Mouse (Mus musculus) CH12.LX (cell line): ENCODE data around the gene Lingo3. TPM values are rescaled to one million over a fixed set of nuclear protein-coding genes. Genes with fewer than 3 reads are reported as not detected.

Experiments used
- DNase-seq: peaks from one replicate; pipeline ENCODE4 v3.0.0-alpha.2; 2013; ENCODE audit errors: extremely low read depth
- H3K27ac ChIP-seq: 2 replicates; pipeline ENCODE4 v1.5.1; 2012; ENCODE audit warnings: low read depth, mild to moderate bottlenecking, control low read depth, moderate library complexity; ENCODE audit not compliant: insufficient read depth
- H3K27me3 ChIP-seq: replicated peaks from 2 replicates; pipeline ENCODE3; 2012; ENCODE audit warnings: inconsistent platforms
- H3K36me3 ChIP-seq, 2 experiments: replicated peaks in 1 of 2; 2 replicates each; pipeline versions ENCODE3 to v1.6.1; 2012; ENCODE audit warnings: inconsistent platforms in 1 of 2, low read length in 1 of 2, mild to moderate bottlenecking in 1 of 2, mixed read lengths in 1 of 2, moderate library complexity in 1 of 2; ENCODE audit not compliant: control insufficient read depth in 1 of 2, insufficient read depth in 1 of 2
- H3K4me1 ChIP-seq, 2 experiments: 2 replicates each; pipeline ENCODE4 v1.6.1; 2012; ENCODE audit warnings: inconsistent platforms in 1 of 2, moderate library complexity in 1 of 2; ENCODE audit not compliant: insufficient read depth in 2 of 2, control insufficient read depth in 1 of 2
- H3K4me2 ChIP-seq: 2 replicates; pipeline ENCODE4 v1.6.1; 2012; ENCODE audit warnings: low read depth, mild to moderate bottlenecking, control low read depth; ENCODE audit not compliant: poor library complexity, insufficient read depth, severe bottlenecking
- H3K4me3 ChIP-seq, 3 experiments: fragments of 150-350 bp in 1 of 3; sonication (generic) in 1 of 3; replicated peaks in 1 of 3; 2 replicates each; pipeline versions ENCODE3 to v1.5.1; 2011 to 2012; ENCODE audit warnings: low read depth in 2 of 3, low read length in 2 of 3, mild to moderate bottlenecking in 2 of 3, moderate library complexity in 2 of 3, control low read depth in 1 of 3, improper control_type of control experiment in 1 of 3, inconsistent platforms in 1 of 3, mixed read lengths in 1 of 3; ENCODE audit not compliant: poor library complexity in 1 of 3
- H3K79me2 ChIP-seq: replicated peaks from 2 replicates; pipeline ENCODE4 v1.6.1; 2012; ENCODE audit warnings: mild to moderate bottlenecking, moderate library complexity; ENCODE audit not compliant: control insufficient read depth, poor library complexity, insufficient read depth, severe bottlenecking; ENCODE audit errors: extremely low read depth
- H3K9ac ChIP-seq: 2 replicates; pipeline ENCODE4 v1.6.1; 2012; ENCODE audit warnings: low read depth, mild to moderate bottlenecking, control low read depth, moderate library complexity; ENCODE audit not compliant: insufficient read depth
- H3K9me3 ChIP-seq: replicated peaks from 2 replicates; pipeline ENCODE3; 2012; ENCODE audit warnings: low read length, inconsistent platforms, mixed read lengths
- BHLHE40 ChIP-seq: IDR thresholded peaks from 2 replicates; pipeline ENCODE4 v1.6.1; 2011; ENCODE audit warnings: mild to moderate bottlenecking, low read depth, low read length, improper control_type of control experiment
- GABPA ChIP-seq: IDR thresholded peaks from 2 replicates; pipeline ENCODE4 v1.6.1; 2012; ENCODE audit warnings: low read depth, low read length, improper control_type of control experiment, inconsistent platforms; ENCODE audit not compliant: insufficient replicate concordance
- HCFC1 ChIP-seq: IDR thresholded peaks from 2 replicates; pipeline ENCODE4 v1.6.1; 2012; ENCODE audit warnings: low read depth, mild to moderate bottlenecking, inconsistent platforms, low read length, improper control_type of control experiment
- JUN ChIP-seq: IDR thresholded peaks from 2 replicates; pipeline ENCODE4 v1.6.1; 2011; ENCODE audit warnings: low read depth, mild to moderate bottlenecking, low read length, improper control_type of control experiment, moderate library complexity; ENCODE audit not compliant: insufficient read depth
- MXI1 ChIP-seq: IDR thresholded peaks from 2 replicates; pipeline ENCODE4 v1.6.1; 2011; ENCODE audit warnings: mild to moderate bottlenecking, low read depth, low read length, improper control_type of control experiment
- MYC ChIP-seq: IDR thresholded peaks from 2 replicates; pipeline ENCODE4 v1.6.1; 2011; ENCODE audit warnings: low read depth, mild to moderate bottlenecking, improper control_type of control experiment, low read length
- NRF1 ChIP-seq: IDR thresholded peaks from 2 replicates; pipeline ENCODE4 v1.6.1; 2014; ENCODE audit warnings: low read depth, mild to moderate bottlenecking, inconsistent platforms, low read length, improper control_type of control experiment, moderate library complexity
- RAD21 ChIP-seq: IDR thresholded peaks from 2 replicates; pipeline ENCODE4 v1.6.1; 2011; ENCODE audit warnings: low read depth, mild to moderate bottlenecking, low read length, improper control_type of control experiment, moderate library complexity
- ZC3H11A ChIP-seq: IDR thresholded peaks from 2 replicates; pipeline ENCODE4 v1.6.1; 2012; ENCODE audit warnings: low read depth, mild to moderate bottlenecking, inconsistent platforms, low read length, improper control_type of control experiment
- dilution Hi-C: fragments of 300-500 bp; cut with MboI; formaldehyde crosslinking; loops from 2 replicates; pipeline ENCODE4 v1.14.3; 2020; ENCODE audit warnings: low sequenced_read_pairs; ENCODE audit not compliant: extremely low pct_unique_long_range_greater_than_20kb, extremely low pct_ligation_motif_present
- in situ Hi-C: fragments of 300-500 bp; cut with MboI; formaldehyde crosslinking; loops from 3 replicates; pipeline ENCODE4 v1.14.3; 2019; ENCODE audit warnings: low sequenced_read_pairs, low pct_ligation_motif_present, low pct_unique_long_range_greater_than_20kb, mixed read lengths
- polyA plus RNA-seq: library from polyadenylated mRNA; unstranded; fragments of >175 nt; gene quantifications from 2 replicates; pipeline ENCODE4 v1.2.1, GENCODE M21; 2012; ENCODE audit warnings: low read depth; ENCODE audit not compliant: insufficient read length
- total RNA-seq, 2 experiments: library from RNA; depleted of rRNA; stranded (reverse); fragments of 300-350 nt in 1 of 2; fragments of >200 nt in 1 of 2; gene quantifications; 2 replicates each; pipeline ENCODE4 v1.2.3; 2012 to 2014

Lingo3 gene
- total and polyA plus RNA-seq, 3 experiments = 0.21 TPM; not detected in 2

DNA sequence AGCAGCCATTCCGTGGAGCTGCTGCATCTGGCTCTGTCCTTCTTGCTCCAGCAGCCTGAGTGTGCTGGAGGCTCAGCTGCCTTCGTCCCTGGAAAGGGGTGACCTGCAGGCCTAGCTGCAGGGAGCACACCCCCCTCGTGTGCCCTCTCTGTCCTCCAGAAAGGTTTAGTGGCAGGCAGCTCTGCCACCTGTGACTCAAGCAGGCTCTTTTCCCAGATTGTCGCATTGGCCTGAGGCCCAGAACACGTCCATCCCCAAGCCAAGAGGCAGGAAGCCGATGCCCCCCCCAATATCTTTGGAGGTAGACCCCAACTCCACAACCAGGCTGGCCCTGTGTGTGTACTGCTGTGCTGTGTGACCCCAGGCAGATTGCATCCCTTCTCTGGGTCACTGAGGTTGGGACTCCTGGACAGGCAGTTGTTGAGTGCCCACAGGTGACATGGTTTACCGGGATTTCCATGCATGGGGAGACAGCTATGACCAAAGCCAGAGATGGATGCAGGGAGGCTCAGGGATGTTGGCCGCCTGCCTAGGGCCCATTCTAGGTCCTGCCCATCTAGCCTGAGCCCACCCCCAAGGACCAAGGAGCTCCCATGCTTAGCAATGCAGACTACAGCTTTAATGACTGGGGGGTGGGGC lies 1.3 kb upstream of the Lingo3 start:
- Histone ChIP-seq H3K27me3 (peaks cover 43% of the 10 kb centered on the region), H3K9me3 (no peaks in the 10 kb centered on the region), H3K9ac (no peak overlapping the region), H3K4me1 (peaks cover 6 to 19% of the 10 kb centered on the region in 2 experiments), H3K4me2 (no peak overlapping the region), H3K27ac (no peak overlapping the region), H3K4me3 (no peak overlapping the region), H3K79me2 (no peaks in the 10 kb centered on the region)
- in situ Hi-C loops = no loop called here
- no peak for DNase-seq
- no peak for TF ChIP-seq MXI1
- TF ChIP-seq HCFC1 = no peak
- TF ChIP-seq, all 38 proteins: peak for 0
- peaks cover 0 to 12% of the 10 kb centered on the region in 2 experiments for H3K36me3 ChIP-seq
- dilution Hi-C loops = no loop called here

DNA sequence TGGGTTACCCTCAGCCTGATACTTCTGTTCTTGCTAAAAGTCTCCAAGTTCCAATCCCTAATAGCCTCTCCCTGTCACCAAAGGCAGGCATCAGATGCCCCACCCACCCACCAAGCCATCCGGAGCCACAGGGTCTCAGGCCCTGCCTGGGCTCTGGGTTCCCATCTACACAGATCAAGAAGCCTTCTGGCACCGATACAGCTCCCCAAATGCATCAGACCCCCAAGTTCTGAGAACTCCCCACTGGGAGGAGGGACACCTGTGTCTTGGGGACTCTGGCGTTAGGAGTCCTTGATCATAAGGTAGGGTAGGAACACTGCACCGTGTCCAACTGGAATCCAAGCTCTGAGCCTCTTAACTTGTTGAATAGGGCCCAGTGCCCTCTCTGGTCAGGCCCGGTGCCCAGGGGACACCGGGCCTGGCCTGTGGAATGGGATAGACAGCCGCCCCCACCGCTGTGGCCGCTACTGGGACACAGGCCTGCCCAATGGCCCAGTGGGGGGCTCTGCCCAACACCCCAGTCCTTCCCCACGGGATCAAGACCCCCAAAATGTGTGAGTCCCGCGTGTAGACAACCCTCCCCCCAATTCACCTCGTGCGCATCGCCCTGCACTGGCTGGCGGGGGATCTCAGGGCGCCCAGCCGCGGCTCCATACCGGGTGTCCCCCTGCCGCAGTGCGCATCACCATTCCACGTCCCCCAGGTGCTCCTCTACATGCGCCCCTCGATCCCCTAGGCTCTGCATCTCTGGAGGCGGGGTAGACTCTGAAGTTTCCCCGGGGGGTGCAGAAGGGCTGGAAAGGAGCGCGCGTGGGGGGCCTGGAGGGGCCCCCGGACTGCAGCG lies 530 bp downstream of the Lingo3 start:
- H3K9me3 ChIP-seq = no peaks in the 10 kb centered on the region
- TF ChIP-seq NRF1 = no peak
- TF ChIP-seq BHLHE40 = no peak
- DNase-seq = no peak
- dilution Hi-C loops = no loop called here
- no peak overlapping the region for H3K4me3 ChIP-seq
- H3K79me2 ChIP-seq = no peaks in the 10 kb centered on the region
- in situ Hi-C loops = no loop called here
- no peak overlapping the region for H3K9ac ChIP-seq
- no peaks in the 10 kb centered on the region for H3K36me3 ChIP-seq
- peaks cover 47% of the 10 kb centered on the region for H3K27me3 ChIP-seq
- peaks cover 0 to 11% of the 10 kb centered on the region in 2 experiments; a peak in 2 of 4 replicates for H3K4me1 ChIP-seq
- no peak overlapping the region for H3K4me2 ChIP-seq
- no peak overlapping the region for H3K27ac ChIP-seq

DNA sequence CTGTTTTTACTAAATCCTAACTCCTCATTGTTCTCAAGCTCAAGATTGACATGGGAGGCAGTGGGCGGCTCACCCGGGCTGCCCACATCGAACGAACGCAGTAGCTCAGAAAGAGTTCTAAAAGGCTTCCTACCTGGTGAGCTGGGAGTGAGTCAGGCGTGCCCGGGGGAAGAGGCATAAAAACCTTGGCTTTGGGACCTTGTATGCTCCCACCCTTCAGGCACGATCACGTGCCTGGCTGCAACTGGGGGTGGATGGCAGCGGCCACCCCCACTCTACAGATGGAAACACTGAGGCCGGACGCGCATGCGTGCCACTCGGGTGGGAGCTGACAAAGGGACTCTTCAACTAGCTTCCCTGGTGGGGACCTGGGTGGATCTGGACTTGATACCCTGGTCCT lies 1.5 kb downstream of the Lingo3 start:
- peaks cover 0 to 8% of the 10 kb centered on the region in 2 experiments; a peak in 1 of 4 replicates for H3K4me1 ChIP-seq
- no peak overlapping the region for H3K4me3 ChIP-seq
- no peaks in the 10 kb centered on the region for H3K79me2 ChIP-seq
- no peak overlapping the region for H3K4me2 ChIP-seq
- peaks cover 50% of the 10 kb centered on the region for H3K27me3 ChIP-seq
- no peak overlapping the region for H3K9ac ChIP-seq
- dilution Hi-C loops (no loop called here), in situ Hi-C loops (no loop called here)
- no peak for TF ChIP-seq JUN
- no peak for TF ChIP-seq ZC3H11A
- no peak for TF ChIP-seq GABPA
- TF ChIP-seq MYC = no peak
- no peak for TF ChIP-seq RAD21
- no peaks in the 10 kb centered on the region for H3K36me3 ChIP-seq
- DNase-seq = no peak
- no peak overlapping the region for H3K27ac ChIP-seq
- H3K9me3 ChIP-seq = no peaks in the 10 kb centered on the region
